Mouse (Mus musculus): ENCODE measurements around the gene Slc25a24. TPM values are rescaled to one million over a fixed set of nuclear protein-coding genes. Genes with fewer than 3 reads are reported as not detected.
A peak's percentile ranks its signal among the peaks of the same experiment; 100 is the strongest.

The Slc25a24 gene
- 4.1 TPM in 2 replicates for polyA plus RNA-seq (2015; fragmentation: Nextera tagmentation; extraction: Ambion mirVana)

DNA sequence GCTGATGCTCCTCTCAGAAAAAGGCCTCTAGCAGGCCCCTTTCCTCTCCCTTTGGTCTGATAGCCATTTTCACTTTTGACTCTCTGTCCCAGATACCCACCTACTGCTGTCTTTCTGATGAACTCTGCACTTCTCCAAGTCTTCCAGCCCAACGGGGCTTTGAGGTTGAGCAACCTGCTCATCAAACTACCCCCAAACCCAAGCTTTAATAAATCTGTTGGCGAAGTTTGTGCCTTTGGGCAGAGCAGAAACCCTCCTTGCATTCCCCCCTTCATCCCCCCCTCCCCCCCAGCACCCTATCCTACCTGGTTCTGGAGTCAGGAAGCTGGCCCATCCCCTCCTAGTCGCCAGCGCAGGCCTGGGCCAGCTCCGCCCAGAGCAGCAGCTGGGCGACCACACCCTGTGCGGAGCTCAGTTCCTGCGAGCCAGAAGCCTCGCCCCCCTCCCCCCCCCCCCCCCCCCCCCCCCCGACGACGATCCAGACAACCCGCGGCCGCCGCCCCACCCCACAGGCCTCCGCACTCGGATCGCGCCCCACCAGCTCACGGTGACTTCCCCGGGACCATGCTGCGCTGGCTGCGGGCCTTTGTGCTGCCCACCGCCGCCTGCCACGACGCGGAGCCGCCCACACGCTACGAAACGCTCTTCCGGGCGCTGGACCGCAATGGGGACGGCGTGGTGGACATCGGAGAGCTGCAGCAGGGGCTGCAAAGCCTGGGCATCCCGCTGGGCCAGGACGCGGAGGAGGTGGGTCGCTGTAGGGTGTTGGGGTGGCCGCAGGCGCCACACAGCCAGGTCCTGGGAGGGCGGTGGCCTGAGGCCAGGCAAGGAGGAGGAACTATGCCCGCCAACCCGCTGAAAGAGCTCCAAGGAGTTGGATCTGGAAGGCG, at the start of gene Slc25a24:
Slc25a24 (plus strand) TSS at position 509 of the 890 bp plus-strand sequence.
- peak within 1 kb of the TSS; percentile 81 for H3K4me3 ChIP-seq
- WGBS = under 1% methylated on average over 38 of the region's 49 CpGs
- H3K9ac ChIP-seq (replicated peaks) = peak within 1 kb of the TSS; percentile 91
- H3K9me3 ChIP-seq = no peaks in the 10 kb centered on the region
- peaks cover 11% of the 10 kb centered on the region for H3K4me1 ChIP-seq
- H3K27ac ChIP-seq (replicated peaks) = peak within 1 kb of the TSS; percentile 66
- H3K4me2 ChIP-seq (replicated peaks) = peak within 1 kb of the TSS; percentile 93
- ATAC-seq (replicated peaks) = peak; percentile 88
- no peaks in the 10 kb centered on the region for H3K36me3 ChIP-seq
- H3K27me3 ChIP-seq = no peaks in the 10 kb centered on the region

DNA sequence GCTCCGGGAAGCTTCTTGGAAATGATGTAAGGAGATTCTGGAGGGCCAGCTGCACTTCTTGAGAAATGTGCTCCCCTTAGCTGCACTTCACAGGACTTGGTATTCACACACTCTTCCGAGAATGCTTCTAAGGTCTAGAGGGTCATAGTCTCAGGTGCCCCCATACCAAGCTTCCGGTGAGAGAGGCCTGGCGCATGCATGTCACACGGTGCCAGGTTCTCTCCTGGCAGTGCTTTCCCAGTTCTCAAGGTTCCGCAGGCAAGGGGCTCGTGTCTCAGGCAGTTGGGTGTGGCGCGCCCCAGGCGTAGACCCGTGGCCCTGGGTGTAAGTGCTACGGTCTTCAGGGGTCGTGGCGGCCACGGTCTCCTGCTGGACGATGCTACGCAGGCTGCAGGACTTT, 42.8 kb upstream of the Slc25a24 start, which contains the start of gene Slc25a54:
Slc25a54 (plus strand) TSS at position 301 of the 400 bp plus-strand sequence.
- H3K27ac ChIP-seq (replicated peaks) = no peak within 1 kb of the TSS
- H3K27me3 ChIP-seq = no peaks in the 10 kb centered on the region
- no peaks in the 10 kb centered on the region for H3K36me3 ChIP-seq
- H3K4me3 ChIP-seq = no peak within 1 kb of the TSS
- H3K9ac ChIP-seq (replicated peaks) = no peak within 1 kb of the TSS
- no peaks in the 10 kb centered on the region for H3K9me3 ChIP-seq
- no peaks in the 10 kb centered on the region for H3K4me1 ChIP-seq
- no peak within 1 kb of the TSS for H3K4me2 ChIP-seq (replicated peaks)
- ATAC-seq (replicated peaks) = no peak
- WGBS = 93% methylated on average over 17 of the region's 17 CpGs

DNA sequence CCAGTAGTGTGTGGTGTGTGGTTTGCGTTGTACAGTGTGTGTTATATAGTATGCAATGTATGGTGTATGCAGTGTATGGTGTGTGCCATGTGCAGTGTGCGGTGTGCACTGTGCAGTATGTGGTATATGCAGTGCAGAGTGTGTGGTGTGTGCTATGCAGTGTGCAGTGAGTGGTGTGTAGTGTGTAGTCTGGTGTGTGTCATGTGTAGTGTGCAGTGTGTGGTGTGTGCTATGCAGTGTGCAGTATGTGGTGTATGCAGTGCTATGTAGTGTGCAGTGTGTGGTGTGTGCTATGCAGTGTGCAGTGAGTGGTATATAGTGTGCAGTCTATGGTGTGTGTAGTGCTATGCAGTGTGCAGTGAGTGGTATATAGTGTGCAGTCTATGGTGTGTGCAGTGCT, 38.5 kb upstream of the Slc25a24 start:
- no peaks in the 10 kb centered on the region for H3K36me3 ChIP-seq
- 0 out of 2 replicates have a peak, but pooled peaks have one; percentile 29 for ATAC-seq (replicated peaks)
- 94% methylated on average over 2 of the region's 2 CpGs for WGBS

DNA sequence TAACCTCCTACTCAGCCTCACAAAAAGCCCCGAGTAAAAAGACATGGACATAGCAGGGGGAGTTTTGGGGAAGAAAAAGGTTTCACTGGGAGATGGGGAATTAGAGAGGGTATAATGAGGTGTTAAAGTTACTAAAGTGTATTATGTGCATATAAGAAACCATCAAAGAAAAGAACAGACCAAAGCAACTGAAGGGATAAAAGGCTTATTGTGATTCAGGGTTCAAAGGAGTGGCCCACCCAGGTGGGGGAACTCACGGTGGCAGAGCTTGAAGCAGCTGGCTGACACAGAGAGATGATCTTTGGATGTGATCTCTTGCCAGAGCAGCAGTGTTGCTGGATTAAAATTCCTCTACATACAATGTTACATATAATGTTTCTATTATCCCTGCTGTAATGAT, 34.5 kb upstream of the Slc25a24 start:
- no peaks in the 10 kb centered on the region for H3K4me1 ChIP-seq
- 0% methylated on average over 2 of the region's 2 CpGs for WGBS
- no peak for ATAC-seq (replicated peaks)

More for the DNA sequence above, 38.5 kb upstream of the Slc25a24 start:
- H3K9ac ChIP-seq (replicated peaks) = no peak overlapping the region
- no peaks in the 10 kb centered on the region for H3K27me3 ChIP-seq
- H3K4me3 ChIP-seq = no peak overlapping the region
- no peak overlapping the region for H3K27ac ChIP-seq (replicated peaks)
- H3K4me2 ChIP-seq (replicated peaks) = no peak overlapping the region
- no peaks in the 10 kb centered on the region for H3K4me1 ChIP-seq
- no peaks in the 10 kb centered on the region for H3K9me3 ChIP-seq

DNA sequence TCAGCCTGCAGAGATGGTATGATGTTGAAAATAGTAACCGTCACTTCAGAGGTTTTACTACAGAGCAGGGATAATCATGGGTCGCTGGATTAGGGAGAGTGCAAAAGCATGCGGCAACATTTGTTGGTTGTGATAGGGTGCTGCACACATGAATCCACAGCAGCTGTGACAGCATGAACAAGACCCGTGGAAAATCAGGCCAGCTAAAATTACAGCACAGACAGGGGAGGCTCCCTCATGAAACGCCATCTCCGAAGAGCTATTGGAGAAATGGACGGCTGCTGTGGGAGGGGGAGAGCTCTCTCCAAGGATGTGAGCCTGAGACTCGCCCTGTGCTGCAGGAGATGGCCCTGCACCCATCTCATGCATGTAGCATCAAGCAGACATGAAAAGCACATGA, 18.2 kb upstream of the Slc25a24 start:
- Histone ChIP-seq H3K9me3 (no peaks in the 10 kb centered on the region), H3K4me2 (replicated peaks) (no peak overlapping the region), H3K27me3 (no peaks in the 10 kb centered on the region), H3K9ac (replicated peaks) (no peak overlapping the region), H3K4me1 (no peaks in the 10 kb centered on the region), H3K4me3 (no peak overlapping the region), H3K27ac (replicated peaks) (no peak overlapping the region), H3K36me3 (no peaks in the 10 kb centered on the region)
- WGBS = 71% methylated on average over 8 of the region's 8 CpGs
- ATAC-seq (replicated peaks) = no peak

More for the DNA sequence above, 34.5 kb upstream of the Slc25a24 start:
- Histone ChIP-seq H3K27me3 (no peaks in the 10 kb centered on the region), H3K4me3 (no peak overlapping the region), H3K36me3 (no peaks in the 10 kb centered on the region), H3K27ac (replicated peaks) (no peak overlapping the region), H3K4me2 (replicated peaks) (no peak overlapping the region), H3K9me3 (no peaks in the 10 kb centered on the region), H3K9ac (replicated peaks) (no peak overlapping the region)

DNA sequence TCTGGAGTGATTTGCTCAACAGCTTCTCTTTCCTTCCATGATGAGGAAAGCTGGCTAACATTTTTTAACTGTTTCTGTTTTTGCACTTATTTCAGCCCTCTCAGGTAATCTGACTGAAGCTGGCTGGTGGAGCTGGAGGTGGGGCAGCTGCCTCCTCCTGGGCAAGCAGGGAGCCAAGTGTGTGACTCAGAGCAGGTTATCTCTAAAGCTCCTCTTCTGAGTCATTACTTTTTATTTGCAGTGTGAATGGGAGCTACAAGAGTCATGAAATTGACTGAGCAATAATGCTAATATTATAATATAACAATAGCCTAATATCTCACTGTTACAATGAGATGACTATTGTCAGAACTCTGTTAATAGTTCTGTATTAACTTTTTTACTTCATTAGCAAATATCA, 5.8 kb upstream of the Slc25a24 start:
- no peak for ATAC-seq (replicated peaks)
- Histone ChIP-seq H3K4me1 (no peaks in the 10 kb centered on the region), H3K4me3 (no peak overlapping the region), H3K4me2 (replicated peaks) (no peak overlapping the region), H3K27me3 (no peaks in the 10 kb centered on the region), H3K9ac (replicated peaks) (no peak overlapping the region), H3K36me3 (no peaks in the 10 kb centered on the region), H3K27ac (replicated peaks) (no peak overlapping the region), H3K9me3 (no peaks in the 10 kb centered on the region)

DNA sequence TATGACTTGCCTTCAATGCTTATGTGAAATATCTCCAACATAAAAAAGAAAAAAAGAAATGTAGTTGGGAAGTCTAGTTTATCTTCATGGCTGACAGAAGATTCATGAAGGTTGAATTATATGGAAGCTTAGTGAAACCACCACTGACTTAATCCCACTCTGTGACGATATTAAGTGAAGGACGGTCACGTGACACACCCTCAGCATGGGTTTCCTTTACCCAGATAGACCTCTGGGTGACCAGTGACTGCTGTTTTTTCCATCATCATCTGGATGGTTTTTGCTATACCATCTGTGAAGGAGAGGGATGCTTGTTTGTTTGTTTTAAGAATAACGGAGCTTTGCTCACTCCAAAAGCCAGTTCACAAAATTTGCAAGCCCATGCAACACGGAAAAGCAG, 3.4 kb upstream of the Slc25a24 start:
- 83% methylated on average over 5 of the region's 5 CpGs for WGBS
- Histone ChIP-seq H3K27me3 (no peaks in the 10 kb centered on the region), H3K27ac (replicated peaks) (no peak overlapping the region), H3K9me3 (no peaks in the 10 kb centered on the region), H3K4me3 (no peak overlapping the region), H3K4me1 (peaks cover 11% of the 10 kb centered on the region), H3K4me2 (replicated peaks) (no peak overlapping the region), H3K36me3 (no peaks in the 10 kb centered on the region), H3K9ac (replicated peaks) (no peak overlapping the region)
- no peak for ATAC-seq (replicated peaks)

DNA sequence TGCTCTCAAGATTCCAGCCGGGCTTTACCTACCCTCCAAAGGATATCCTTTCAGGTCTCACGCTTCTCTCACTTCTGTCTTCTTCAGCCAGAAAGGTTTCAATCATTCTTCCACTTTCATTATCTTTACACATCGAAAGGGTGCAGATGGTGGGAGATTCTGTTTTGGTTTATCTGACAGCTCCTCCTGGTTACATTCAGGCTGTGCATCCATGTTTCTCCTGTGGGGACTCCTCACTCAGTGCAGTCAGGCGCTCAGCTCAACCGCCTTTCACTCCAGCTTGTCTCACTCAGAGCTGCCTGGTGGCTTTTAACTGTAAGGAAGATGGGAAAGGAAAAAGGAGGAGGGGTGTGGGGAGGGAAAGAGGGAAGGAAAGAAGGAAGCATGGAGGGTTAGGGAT, 3.0 kb upstream of the Slc25a24 start:
- H3K27me3 ChIP-seq = no peaks in the 10 kb centered on the region
- no peak overlapping the region for H3K4me3 ChIP-seq
- no peaks in the 10 kb centered on the region for H3K9me3 ChIP-seq
- H3K4me1 ChIP-seq = peaks cover 11% of the 10 kb centered on the region
- ATAC-seq (replicated peaks) = peak; percentile 63
- H3K4me2 ChIP-seq (replicated peaks) = no peak overlapping the region
- no peak overlapping the region for H3K9ac ChIP-seq (replicated peaks)
- H3K27ac ChIP-seq (replicated peaks) = no peak overlapping the region
- H3K36me3 ChIP-seq = no peaks in the 10 kb centered on the region
- 72% methylated on average over 5 of the region's 5 CpGs for WGBS

DNA sequence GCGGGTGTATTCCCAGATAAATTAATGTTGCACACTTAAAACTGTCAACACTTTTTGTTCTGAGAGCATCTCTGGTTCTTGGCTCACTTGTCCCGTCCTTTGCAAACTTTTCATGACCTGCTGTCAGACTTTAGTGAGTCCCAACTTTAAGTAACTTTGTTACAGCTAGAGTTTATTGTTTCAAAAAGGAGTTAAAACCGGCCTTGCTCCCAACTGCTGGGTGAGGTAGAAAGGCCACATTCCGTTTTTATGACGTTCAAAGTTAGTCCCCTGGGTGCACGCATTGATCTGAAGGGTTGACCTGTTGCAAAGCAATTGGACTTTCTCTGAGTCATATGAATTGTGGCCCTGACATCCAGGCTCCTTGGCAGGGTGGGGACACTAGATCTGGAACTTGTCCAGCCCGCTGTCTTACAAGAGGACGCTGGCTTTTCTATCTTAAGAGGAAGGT, 607 bp downstream of the Slc25a24 start:
- Histone ChIP-seq H3K4me2 (replicated peaks) (peak overlapping the region; percentile 93), H3K9me3 (no peaks in the 10 kb centered on the region), H3K4me1 (peaks cover 11% of the 10 kb centered on the region), H3K4me3 (peak overlapping the region; percentile 81), H3K9ac (replicated peaks) (peak overlapping the region; percentile 91), H3K36me3 (no peaks in the 10 kb centered on the region), H3K27me3 (no peaks in the 10 kb centered on the region), H3K27ac (replicated peaks) (peak overlapping the region; percentile 66)
- 0 out of 2 replicates have a peak, but pooled peaks have one; percentile 1 for ATAC-seq (replicated peaks)
- WGBS = 12% methylated on average over 8 of the region's 8 CpGs

DNA sequence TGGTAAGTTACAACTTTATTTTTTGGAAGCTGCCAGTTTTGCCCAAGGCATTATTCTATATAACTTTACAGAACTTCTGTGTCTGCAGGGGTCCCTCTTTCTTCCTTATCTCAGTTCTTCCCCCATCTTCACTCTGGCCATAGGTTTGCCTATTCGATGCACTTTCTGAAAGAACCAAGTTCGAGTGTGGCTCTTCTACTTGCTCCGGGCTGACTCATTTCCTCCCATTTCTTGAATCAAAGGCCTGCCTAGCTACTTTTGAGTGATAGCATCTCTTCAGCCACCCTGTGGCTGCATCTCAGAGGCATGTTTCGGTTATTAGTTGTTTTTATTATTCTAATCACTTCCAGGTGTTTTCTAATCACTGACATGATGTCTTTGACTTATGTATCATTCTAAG, 1.1 kb downstream of the Slc25a24 start:
- Histone ChIP-seq H3K9ac (replicated peaks) (no peak overlapping the region), H3K4me1 (peaks cover 11% of the 10 kb centered on the region), H3K27me3 (no peaks in the 10 kb centered on the region), H3K9me3 (no peaks in the 10 kb centered on the region), H3K27ac (replicated peaks) (no peak overlapping the region), H3K4me2 (replicated peaks) (peak overlapping the region; percentile 93; the same call in 1 of the 2 replicates), H3K36me3 (no peaks in the 10 kb centered on the region), H3K4me3 (peak overlapping the region; percentile 81; the same call in 1 of the 2 replicates)
- ATAC-seq (replicated peaks) = no peak
- WGBS = 67% methylated on average over 4 of the region's 4 CpGs

DNA sequence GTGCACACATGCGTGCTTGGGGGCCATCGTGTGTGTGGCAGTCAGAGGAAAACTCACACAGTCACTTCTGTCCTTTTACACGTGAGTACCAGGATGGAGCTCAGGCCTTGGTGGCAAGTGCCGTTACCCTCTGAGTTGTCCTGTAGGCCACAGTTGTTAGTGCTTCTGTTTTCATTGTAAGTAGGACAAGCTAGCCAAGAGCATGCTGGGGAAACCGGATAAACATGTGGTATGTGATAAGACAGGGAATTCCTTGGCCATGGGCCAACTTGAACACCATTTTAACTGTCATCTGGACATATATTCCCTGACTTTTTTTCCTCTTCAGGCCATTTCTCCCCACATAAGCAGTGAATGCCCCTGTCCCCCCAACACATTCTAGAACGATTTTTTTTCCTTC, 2.6 kb downstream of the Slc25a24 start:
- H3K4me1 ChIP-seq = peaks cover 11% of the 10 kb centered on the region
- 79% methylated on average over 6 of the region's 6 CpGs for WGBS
- no peaks in the 10 kb centered on the region for H3K36me3 ChIP-seq
- H3K27ac ChIP-seq (replicated peaks) = no peak overlapping the region
- no peak for ATAC-seq (replicated peaks)
- H3K9me3 ChIP-seq = no peaks in the 10 kb centered on the region
- H3K9ac ChIP-seq (replicated peaks) = no peak overlapping the region
- H3K4me3 ChIP-seq = no peak overlapping the region
- H3K27me3 ChIP-seq = no peaks in the 10 kb centered on the region
- no peak overlapping the region for H3K4me2 ChIP-seq (replicated peaks)

DNA sequence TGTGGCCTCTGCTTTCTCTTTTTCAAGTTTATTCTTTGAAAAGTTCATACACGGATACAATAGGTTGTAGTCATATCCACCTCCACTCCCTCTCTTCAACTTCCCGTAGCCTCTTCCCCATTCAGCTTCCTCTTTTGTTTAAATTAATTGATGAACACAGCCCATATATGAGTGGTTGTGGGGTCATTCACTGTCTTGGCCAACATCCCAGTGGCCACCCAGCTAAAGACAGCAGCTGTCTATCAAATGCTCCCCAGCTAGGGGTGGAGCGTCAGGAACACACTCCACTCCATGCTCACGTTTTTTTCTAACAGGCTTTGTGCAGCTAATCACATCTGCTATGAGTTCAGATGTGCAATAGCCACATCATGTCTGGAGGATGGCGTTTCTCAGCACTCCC, 6.8 kb downstream of the Slc25a24 start:
- no peak overlapping the region for H3K4me3 ChIP-seq
- H3K4me2 ChIP-seq (replicated peaks) = no peak overlapping the region
- WGBS = 49% methylated on average over 5 of the region's 5 CpGs
- H3K27ac ChIP-seq (replicated peaks) = no peak overlapping the region
- ATAC-seq (replicated peaks) = no peak
- no peaks in the 10 kb centered on the region for H3K4me1 ChIP-seq
- no peaks in the 10 kb centered on the region for H3K27me3 ChIP-seq
- 0 out of 2 replicates have a peak, but pooled peaks cover 5% of the 10 kb centered on the region for H3K9me3 ChIP-seq
- H3K36me3 ChIP-seq = no peaks in the 10 kb centered on the region
- H3K9ac ChIP-seq (replicated peaks) = no peak overlapping the region
